Mouse (Mus musculus) retina, postnatal 1 day (tissue): ENCODE measurements around the gene Hepacam.

ENCODE experiments used
- DNase-seq: peaks from one replicate; pipeline ENCODE4 v3.0.0-alpha.2; 2012

Hepacam gene

DNA sequence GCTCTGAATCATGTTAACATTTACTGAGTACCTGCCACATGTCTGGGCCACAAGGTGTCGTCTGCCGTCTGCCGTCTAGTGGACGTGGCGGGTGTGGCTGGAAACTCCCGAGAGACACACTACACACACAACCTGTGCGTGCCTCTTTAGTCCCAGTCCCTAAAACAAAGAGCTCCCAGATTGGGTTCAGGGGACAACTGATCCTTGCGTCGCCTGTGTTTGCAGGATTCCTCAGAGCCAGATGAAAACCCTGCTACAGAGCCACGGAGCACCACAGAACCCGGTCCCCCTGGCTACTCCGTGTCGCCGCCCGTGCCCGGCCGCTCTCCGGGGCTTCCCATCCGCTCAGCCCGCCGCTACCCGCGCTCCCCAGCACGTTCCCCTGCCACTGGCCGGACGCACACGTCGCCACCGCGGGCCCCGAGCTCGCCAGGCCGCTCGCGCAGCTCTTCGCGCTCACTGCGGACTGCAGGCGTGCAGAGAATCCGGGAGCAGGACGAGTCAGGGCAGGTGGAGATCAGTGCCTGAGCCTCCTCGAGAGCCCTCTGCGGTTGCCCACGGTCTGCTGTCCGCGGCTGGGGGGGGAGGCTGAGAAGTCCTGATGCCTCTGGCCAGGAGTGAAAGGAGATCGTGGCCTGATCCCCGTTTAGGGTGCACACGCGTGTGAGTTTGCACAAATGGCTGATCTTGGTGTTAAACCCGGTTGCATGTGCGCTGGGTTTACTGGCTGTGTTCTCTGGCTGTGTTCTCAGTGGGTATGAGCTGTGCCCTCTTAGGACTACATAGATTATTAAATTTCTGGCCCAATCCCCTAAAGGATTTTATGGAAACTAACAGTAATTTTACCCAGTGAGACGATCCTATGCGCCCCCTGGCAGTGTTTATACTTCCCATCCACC is 17.4 kb downstream of the Hepacam start:
- peak; percentile 67 for DNase-seq

DNA sequence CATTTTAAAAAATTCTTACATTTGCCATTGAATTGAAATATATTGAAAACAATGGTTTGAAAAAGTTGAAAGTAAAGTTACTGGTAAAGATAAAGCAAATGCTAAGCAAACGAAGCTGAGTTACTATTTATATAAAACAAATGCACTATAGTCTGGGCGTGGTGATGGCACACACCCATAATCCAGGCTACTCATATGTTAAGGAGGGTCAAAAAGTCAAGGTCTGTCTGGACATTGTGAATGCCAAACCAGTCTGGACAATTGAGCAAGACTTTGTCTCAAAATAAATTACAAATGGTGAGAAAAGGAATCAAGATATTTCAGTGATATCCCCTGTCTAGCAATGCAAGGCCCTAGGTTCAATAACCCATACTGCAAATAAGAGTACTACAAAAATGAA is 23.7 kb downstream of the Hepacam start:
- DNase-seq: no peak

DNA sequence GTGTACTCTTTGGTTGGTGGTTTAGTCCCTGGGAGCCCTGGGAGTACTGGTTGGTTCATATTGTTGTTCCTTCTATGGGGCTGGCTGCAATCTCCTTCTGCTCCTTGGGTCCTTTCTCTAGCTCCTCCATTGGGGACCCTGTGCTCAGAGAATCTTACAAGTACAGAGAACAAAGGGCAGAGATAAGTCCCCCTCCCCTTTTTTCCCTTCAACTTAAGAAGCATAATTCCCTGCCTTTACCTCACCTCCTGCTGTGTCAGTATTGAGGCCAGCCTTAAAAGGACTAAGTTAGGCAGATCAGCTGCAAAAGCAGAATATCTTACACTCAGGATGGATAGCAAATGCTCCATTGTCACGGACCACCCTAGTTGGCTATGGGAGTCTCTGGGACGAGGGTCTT is 24.9 kb downstream of the Hepacam start:
- no peak for DNase-seq

DNA sequence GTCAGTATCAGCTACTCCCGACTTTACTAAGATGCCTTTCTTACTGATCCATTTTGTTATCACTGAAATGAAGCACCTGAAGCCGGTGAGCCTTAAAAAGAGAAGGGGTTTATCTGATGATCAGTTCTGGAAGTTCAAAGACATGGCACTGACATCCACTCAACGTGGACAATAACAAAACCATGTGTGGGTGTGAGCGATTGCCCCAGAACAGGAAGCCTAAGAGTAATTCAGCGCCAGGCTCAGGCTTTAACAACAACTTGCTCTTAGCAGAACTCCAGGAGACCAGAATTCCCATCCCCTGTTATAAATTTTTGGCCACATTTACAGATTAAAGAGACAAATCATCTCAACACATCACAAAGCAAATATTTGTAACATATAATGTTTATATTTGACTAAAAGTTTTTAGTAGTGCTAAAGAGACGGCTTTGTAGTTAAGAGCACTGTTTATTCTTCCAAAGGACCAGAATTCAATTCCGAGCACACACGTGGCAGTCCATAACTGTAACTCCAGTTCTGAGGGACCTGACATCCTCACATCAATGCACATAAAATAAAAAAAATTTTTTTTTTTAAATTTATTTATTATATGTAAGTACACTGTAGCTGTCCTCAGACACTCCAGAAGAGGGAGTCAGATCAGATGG is 26.5 kb downstream of the Hepacam start:
- no peak for DNase-seq

DNA sequence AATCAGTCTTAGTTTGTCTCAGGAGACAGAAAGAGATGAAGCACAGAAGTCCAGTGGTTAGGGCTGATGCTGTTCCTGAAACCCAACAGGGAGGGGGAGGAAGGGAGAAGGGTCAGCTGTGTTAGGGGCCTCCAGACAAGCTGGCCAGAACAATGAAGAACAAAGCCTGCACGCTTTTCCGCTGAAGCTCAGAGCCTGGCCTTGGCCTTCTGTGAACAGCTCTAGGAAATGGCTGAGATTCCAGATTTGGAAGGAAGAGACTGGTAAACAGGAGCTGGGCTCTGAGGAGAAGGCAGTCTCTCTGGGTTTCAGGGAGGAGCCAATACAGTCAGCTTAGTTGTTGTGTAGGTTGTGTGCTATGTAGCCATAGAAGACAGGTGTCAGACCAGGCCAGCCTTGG is 33.4 kb downstream of the Hepacam start:
- DNase-seq: peak; percentile 16

DNA sequence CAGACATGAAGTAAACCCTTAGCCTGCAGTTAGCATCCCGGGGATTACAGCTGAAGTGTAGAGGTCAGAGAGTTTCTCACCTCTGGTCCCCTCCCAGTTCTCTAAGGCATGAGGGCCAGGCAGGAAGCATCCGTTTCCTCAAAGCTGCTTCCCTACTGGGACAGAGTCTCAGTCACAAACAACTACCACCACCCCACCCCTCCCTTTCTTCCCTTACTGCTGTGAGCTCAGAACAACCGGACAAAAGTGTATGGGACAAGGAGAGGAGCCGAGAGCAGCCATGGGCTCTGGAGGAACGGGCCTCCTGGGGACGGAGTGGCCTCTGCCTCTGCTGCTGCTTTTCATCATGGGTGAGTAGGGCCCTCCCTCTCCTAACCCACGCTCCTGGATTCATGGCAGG is 34.7 kb downstream of the Hepacam start, which contains the start of gene Robo4:
Gene Robo4 (plus strand): TSS at position 96 of the 400 bp plus-strand sequence.
- DNase-seq: no peak

DNA sequence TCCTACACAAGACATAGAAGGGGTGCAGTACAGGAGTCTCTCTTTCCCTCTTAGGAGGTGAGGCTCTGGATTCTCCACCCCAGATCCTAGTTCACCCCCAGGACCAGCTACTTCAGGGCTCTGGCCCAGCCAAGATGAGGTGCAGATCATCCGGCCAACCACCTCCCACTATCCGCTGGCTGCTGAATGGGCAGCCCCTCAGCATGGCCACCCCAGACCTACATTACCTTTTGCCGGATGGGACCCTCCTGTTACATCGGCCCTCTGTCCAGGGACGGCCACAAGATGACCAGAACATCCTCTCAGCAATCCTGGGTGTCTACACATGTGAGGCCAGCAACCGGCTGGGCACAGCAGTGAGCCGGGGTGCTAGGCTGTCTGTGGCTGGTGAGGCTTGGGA is 35.4 kb downstream of the Hepacam start:
- DNase-seq: no peak

DNA sequence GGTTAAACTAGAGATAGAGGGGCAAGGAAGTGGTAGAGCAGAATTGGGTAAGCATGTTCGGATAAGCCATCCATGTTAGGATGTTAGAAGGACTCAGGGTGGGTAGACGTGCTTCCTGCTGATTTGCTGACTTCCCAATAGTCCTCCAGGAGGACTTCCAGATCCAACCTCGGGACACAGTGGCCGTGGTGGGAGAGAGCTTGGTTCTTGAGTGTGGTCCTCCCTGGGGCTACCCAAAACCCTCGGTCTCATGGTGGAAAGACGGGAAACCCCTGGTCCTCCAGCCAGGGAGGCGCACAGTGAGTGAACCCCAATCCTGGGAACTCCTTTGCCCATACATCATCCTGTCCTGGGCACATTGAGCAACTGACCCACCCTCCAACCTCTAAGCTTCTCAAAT is 35.9 kb downstream of the Hepacam start:
- no peak for DNase-seq

DNA sequence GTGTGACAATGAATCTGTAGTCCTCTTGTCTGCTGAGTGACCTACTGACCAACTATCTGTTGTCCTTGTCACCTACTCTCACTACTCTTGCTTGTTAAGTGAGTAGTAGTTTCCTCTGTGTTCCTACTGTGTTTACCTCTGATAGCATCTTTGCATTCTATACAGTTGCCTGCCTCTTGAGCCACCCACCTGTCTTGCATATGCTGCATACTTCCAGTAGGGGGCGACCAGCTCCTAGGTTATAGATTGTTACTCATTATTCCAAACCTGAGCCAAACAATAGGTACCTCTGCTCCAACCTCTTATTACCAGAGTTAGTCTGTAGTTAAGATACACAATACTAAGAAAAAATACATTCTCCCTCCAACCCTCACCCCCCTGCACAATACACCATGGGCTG is 39.2 kb downstream of the Hepacam start:
- DNase-seq: peak; percentile 56

DNA sequence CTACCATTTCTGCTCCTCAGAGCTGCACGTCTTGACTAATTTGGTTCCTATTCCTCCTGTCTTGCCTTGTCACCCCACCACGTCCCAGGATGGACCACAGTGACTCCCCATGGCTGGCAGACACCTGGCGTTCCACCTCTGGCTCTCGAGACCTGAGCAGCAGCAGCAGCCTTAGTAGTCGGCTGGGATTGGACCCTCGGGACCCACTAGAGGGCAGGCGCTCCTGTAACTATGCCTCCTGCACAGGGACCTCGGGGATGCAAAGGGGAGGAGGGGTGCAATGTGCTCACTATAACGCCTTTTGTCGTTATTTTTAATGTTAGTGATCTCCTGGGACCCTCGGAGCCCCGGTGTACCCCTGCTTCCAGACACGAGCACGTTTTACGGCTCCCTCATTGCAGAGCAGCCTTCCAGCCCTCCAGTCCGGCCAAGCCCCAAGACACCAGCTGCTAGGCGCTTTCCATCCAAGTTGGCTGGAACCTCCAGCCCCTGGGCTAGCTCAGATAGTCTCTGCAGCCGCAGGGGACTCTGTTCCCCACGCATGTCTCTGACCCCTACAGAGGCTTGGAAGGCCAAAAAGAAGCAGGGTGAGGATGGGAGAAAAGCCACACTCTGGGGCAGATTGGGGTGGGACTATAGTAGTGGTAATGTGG is 40.8 kb downstream of the Hepacam start:
- DNase-seq: peak; percentile 53

DNA sequence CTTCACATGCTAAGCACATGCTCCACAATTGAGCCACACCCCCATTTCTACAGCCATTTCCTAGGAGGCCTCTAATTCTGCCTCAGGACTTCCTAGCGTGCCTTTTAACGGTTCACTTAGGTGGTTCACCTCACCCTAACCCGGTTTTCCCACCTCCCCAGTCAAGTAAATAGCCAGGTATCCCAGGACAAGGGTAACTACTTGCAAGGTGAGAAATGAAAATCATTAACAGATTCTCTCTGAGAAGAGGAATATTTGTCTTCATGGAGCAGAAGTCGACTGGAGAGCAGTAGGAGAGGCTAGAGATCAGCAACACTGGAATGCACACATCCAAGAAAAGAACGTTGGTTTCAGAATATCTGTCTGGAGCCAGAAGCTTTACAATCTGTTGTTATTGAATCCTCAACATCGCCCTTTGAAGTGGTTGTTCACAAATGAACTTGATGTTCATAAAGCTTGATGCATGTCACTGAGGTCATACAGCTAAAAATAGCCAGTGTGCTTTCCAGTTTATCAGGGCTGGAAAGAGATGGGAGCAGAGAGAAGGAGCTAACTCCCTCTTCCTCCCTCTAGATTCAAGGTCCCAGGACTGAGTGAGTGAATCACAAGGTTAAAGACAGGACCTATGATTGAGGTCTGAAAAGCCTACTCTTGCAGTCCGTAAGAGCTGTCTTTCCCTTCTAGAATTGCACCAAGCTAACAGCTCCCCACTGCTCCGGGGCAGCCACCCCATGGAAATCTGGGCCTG is 42.7 kb downstream of the Hepacam start:
- no peak for DNase-seq

DNA sequence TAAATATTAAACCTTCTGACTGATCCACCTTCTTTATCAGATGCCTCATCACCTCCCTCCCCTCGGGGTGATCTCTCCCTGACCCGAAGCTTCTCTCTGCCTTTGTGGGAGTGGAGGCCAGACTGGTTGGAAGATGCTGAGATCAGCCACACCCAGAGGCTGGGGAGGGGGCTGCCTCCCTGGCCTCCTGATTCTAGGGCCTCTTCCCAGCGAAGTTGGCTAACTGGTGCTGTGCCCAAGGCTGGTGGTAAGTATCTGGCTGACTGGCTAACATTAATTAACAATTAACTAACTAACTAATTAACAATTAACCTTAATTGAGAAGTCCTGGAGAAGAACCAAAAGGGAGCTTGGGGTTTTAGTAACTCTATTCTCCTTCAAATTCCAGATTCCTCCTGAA is 45.8 kb downstream of the Hepacam start:
- DNase-seq: no peak

DNA sequence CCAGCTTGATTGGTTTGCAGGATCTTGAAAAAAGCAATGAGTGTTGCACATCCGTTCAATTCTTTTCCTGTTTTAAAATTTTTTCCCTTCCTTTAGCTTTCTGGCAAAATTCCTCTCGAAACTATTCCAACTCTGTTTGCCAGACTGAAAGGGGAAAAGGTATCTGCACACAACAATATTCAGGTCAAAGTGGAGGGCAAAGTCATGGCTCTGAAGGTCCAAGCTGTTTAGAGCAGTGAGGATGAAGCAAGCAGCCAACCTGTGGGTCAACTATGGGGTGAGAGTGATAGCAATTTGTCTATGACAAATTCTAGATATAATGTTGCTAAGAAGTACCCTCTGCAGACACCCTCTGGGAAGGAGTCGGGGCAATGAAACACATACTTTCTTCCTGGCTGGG is 47.5 kb downstream of the Hepacam start:
- DNase-seq: no peak

DNA sequence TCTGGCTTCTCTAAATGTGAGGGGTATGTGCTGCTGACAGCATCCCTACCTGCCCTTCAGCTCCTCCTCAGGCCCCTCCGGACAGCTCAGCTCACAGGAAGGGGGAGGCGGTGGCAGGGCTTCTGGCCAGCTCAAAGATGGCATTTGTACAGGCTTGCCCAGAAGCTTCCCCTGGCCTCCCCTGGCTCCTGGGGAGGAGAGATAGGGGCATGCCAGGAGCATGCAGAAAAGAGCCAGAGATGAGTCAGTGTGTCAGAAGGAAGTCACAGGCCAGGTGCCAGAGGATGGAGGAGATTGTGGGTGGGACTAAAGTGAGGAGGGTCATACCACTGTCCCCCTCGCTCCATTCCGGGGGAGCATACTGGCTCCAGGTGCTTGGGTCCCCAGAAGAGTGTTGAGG is 51.6 kb downstream of the Hepacam start:
- no peak for DNase-seq

DNA sequence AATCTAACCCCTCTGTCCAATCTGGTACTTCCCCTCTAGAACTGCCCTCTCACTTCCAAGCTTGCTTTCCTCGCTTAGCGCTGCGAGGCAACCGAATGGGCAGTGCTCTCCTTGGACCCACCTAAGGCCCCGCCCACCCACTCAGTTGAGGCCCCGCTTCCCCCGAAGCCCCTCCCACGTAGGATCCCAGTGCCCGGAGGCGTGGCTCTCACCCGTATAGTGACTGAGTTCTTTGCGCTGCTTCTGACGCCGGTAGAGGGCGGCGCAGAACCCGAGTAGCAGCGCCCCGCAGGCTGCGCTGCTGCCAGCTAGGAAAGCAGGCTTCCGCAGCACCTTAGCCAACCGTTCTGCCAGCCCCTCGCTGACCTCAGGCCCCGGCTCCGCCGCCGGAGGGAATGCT is 53.5 kb downstream of the Hepacam start:
- DNase-seq: peak; percentile 95

DNA sequence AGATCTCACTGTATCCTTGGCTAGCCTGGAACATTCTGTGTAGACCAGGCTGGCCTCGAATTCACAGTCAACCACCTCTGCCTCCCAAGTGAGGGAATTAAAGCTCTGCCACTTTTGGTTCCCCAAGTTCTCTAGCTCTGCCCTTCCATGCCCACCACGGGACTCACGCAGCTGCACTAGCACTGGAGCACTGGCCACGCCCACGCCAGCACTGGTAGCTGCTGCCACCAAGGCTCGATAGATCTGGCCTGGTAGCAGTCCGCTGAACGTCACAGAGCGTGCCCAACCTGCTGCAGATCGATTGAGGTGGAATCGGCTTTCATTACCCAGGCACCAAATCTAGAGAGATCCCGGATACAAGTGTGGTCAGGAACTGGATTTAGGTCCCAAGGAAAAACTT is 54.1 kb downstream of the Hepacam start:
- peak; percentile 60 for DNase-seq

DNA sequence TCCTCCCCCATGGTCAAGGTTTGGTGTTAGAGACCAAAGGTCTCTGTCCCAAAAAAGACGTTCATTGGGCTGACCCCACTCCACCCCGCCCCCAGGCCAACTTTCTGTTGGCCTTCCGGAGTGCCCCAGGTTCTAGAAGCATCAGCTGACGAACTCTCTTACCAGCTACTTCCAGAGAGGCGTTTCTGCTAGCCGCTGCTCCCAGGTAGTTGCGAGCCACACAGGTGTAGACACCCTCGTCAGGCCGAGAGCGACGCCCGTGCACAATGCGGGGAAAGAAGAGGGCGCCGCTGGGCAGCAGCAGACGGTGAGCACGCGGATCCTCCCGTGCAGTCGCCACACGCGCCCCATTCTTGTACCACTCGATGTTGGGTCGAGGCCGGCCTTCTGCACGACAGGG is 62.2 kb downstream of the Hepacam start:
- no peak for DNase-seq

DNA sequence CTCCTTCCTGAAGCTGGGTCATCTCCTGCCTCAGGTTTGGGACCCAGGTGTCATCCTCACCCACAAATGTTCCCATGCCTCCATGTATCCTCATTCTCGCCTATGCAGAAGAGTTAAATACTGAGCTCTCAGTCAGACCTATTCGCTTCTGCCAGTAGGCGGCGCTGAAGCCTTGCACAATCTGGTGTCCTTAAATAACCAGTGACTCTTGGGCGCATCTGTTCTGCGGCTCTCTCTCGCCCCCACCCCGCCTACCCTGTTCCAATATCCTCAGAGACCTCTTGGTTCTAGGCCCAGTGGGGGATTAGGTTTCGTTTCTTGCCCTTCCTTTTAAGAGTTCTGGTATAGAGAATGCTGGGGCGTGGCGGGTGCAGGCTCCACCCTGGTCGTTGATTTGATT is 63.4 kb downstream of the Hepacam start:
- peak; percentile 94 for DNase-seq

DNA sequence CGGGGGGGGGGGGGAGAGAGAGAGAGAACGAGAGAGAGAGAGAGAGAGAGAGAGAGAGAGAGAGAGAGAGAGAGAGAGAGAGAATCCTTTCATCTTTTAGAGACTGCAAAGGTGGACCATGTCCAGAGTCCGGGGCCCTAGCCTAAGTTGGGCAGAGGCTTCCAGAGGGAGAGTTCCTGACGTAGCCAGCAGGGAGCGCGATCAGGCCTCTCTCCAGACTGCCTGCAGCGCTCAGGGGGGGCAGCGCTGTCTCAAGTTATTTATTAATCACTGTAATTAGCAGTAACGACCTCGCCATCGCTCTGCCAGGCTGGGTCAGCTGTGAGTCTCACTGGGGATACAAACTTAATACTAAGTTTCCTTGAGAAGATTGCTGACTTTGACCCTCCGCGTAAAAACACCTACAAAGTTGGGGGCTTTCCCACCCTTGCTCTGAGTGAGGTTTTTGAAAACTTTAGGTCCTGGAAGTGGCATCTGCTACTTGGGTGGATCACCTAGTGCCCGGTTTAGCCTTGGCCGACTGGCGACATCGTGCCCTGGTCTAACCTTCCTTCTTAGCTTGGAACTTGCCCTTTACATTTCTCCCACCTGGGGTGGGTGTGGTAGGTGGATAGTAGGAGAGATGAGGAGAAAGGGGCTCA is 65.0 kb downstream of the Hepacam start:
- peak; percentile 85 for DNase-seq

DNA sequence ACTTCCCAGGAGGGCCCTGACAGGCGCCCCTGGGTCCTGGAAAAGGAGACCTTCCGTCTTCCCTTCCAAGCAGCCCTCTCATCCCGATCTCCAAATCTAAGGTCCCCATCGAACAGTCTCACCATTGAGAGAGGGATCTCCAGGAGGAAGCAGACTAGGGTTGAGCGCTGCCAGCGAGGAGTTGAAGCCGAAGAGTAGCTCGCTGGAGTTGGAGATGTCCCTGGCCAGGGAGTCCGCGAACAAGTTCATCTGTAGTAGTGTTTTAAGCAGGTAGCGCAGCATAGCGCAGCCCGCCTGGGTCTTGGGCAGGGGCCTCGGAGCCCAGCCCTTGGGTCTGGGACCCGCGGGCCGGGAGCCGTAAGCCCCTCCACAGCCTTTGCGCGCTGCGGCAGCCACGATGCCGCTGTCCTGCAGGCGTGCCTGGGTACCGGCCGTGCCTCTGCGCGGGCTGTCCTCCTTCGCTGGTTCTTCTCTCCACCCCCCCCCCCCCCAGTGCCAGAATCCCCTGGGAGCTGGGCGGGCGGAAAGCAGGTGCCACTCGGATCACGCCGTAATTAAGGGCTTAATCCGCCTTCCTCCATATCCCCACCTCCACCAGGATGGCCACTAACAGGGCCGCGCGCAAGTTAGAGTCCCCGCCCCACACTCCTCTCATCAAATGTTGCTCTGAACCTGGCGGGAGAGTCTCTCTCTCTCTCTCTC is 65.7 kb downstream of the Hepacam start, which contains the start of gene Robo3:
Gene Robo3 (minus strand): TSS at position 527 of the 702 bp plus-strand sequence.
- DNase-seq: peak; percentile 60

DNA sequence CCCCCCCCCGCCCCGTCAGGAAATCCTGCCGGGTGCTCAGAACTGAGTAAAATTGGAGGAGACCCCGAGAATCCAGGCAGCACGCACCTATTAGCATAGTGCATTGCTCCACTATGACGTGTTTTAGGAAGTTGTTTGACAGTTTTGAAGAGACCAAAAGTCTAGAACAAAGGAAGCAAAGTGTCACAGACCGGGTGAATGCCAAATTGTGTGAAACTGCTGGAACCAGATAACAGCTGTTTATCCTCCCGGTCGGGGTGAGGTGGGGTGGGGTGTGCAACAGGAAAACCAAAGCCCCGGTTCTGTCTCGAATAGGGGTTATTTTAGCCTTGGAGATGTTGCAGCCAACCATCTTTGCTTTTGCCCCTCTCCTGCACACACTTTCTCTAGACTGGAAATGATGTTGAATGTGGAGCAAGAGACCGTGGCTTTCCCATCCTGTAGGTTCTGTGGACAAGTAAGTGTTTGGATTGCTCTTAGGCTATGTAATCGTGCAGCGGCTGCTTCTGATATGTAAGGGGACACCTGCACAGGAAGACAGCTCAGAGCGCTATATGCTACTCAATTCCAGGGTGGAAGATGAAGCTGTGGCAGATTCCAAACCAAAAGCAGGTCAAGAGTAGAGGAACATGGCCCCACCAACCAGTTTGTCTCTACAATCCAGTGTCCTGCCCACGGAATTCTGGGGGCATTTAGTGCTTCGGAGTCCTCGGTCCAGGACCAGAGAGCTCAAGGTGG is 66.8 kb downstream of the Hepacam start:
- DNase-seq: peak; percentile 26
